Mouse (Mus musculus) intestine, embryonic 16.5 days (tissue): ENCODE measurements around the gene Sigirr. TPM values are rescaled to one million over a fixed set of nuclear protein-coding genes. Genes with fewer than 3 reads are reported as not detected.

Experiments
- ATAC-seq: fragments of 200-750 bp; cut with Nextera tagmentation; 2 replicates; pipeline ENCODE4 v1.8.0; 2017; ENCODE audit warnings: moderate TSS enrichment, moderate library complexity
- H3K27ac ChIP-seq: fragments of 300-500 bp; sonication (generic); 2 replicates; pipeline ENCODE4 v1.5.1; 2014; ENCODE audit warnings: mild to moderate bottlenecking, low read length
- H3K27me3 ChIP-seq: fragments of 300-500 bp; sonication (generic); replicated peaks from 2 replicates; pipeline ENCODE4 v1.6.1; 2014; ENCODE audit warnings: low read length, control low read depth, mixed read lengths; ENCODE audit not compliant: control insufficient read depth, insufficient read depth
- H3K36me3 ChIP-seq: fragments of 300-500 bp; sonication (generic); 2 replicates; pipeline ENCODE4 v1.6.1; 2014; ENCODE audit warnings: low read length, control low read depth; ENCODE audit not compliant: control insufficient read depth, insufficient read depth
- H3K4me1 ChIP-seq: fragments of 300-500 bp; sonication (generic); 2 replicates; pipeline ENCODE4 v1.6.1; 2014; ENCODE audit warnings: low read length, control low read depth, mixed read lengths; ENCODE audit not compliant: control insufficient read depth, insufficient read depth
- H3K4me2 ChIP-seq: fragments of 300-500 bp; sonication (generic); 2 replicates; pipeline ENCODE4 v1.6.1; 2014; ENCODE audit warnings: low read depth, low read length, control low read depth
- H3K4me3 ChIP-seq: fragments of 300-500 bp; sonication (generic); 2 replicates; pipeline ENCODE4 v1.5.1; 2014; ENCODE audit warnings: mild to moderate bottlenecking, low read length
- H3K9ac ChIP-seq: fragments of 300-500 bp; sonication (generic); 2 replicates; pipeline ENCODE4 v1.6.1; 2014; ENCODE audit warnings: low read depth, low read length
- H3K9me3 ChIP-seq: fragments of 300-500 bp; sonication (generic); 2 replicates; pipeline ENCODE4 v1.6.1; 2016; ENCODE audit warnings: low read length, control low read depth; ENCODE audit not compliant: control insufficient read depth
- WGBS: fragments of 180-500 bp; shearing (Covaris S2); extraction: QIAGEN DNeasy Blood & Tissue Kit; methylation state at CpG from one replicate; pipeline ENCODE4 v1.1.7; 2014; 5-methylcytosine and 5-hydroxymethylcytosine counted together
- polyA plus RNA-seq: library from polyadenylated mRNA; unstranded; fragments of >200 nt; fragmentation: Nextera tagmentation; extraction: Ambion mirVana; gene quantifications from 2 replicates; pipeline ENCODE4 v1.2.1, GENCODE M21; 2015

Sigirr gene
- polyA plus RNA-seq, 1 experiment from 2014 or later = 29.4 TPM

GRCm38 (mm10) chr7:141117636-141118035 is 17.3 kb upstream of the Sigirr start, which contains the start of gene Ano9:
Ano9 (minus strand) TSS chr7:141117806.
- ATAC-seq = peak; percentile 62
- H3K36me3 ChIP-seq = no peaks in the 10 kb centered on the region
- WGBS = 10% methylated on average over 9 of the region's 9 CpGs
- peaks cover 5% of the 10 kb centered on the region for H3K4me1 ChIP-seq
- peak within 1 kb of the TSS; percentile 50 for H3K4me3 ChIP-seq
- peak within 1 kb of the TSS; percentile 67 for H3K9ac ChIP-seq
- no peaks in the 10 kb centered on the region for H3K27me3 ChIP-seq
- no peaks in the 10 kb centered on the region for H3K9me3 ChIP-seq
- H3K4me2 ChIP-seq = peak within 1 kb of the TSS; percentile 57
- H3K27ac ChIP-seq = peak within 1 kb of the TSS; percentile 68

- no peak for ATAC-seq
- H3K4me1 ChIP-seq = no peaks in the 10 kb centered on the region
- H3K27me3 ChIP-seq = no peaks in the 10 kb centered on the region
- 0 out of 2 replicates have a peak overlapping the region, but pooled peaks have one; percentile 4 for H3K9ac ChIP-seq
- no peak overlapping the region for H3K27ac ChIP-seq
- WGBS = 87% methylated on average over 9 of the region's 9 CpGs
- no peaks in the 10 kb centered on the region for H3K9me3 ChIP-seq
- 0 out of 2 replicates have a peak overlapping the region, but pooled peaks have one; percentile 50 for H3K4me3 ChIP-seq
- peak overlapping the region; percentile 57; the same call in 1 of the 2 replicates for H3K4me2 ChIP-seq
- H3K36me3 ChIP-seq = no peaks in the 10 kb centered on the region
Observed at GRCm38 (mm10) chr7:141115874-141116273, 15.5 kb upstream of the Sigirr start.

GRCm38 (mm10) chr7:141103161-141103560 is 2.8 kb upstream of the Sigirr start:
- Histone ChIP-seq H3K27ac (no peak overlapping the region), H3K4me2 (no peak overlapping the region), H3K36me3 (no peaks in the 10 kb centered on the region), H3K9ac (no peak overlapping the region), H3K27me3 (peaks cover 2% of the 10 kb centered on the region; the same call in 1 of the 2 replicates), H3K9me3 (no peaks in the 10 kb centered on the region), H3K4me3 (no peak overlapping the region), H3K4me1 (peaks cover 5% of the 10 kb centered on the region; the same call in 1 of the 2 replicates)
- 63% methylated on average over 3 of the region's 3 CpGs for WGBS
- no peak for ATAC-seq

GRCm38 (mm10) chr7:141097177-141097576 is 3.2 kb downstream of the Sigirr start:
- WGBS = 78% methylated on average over 5 of the region's 5 CpGs
- no peak overlapping the region for H3K4me3 ChIP-seq
- peaks cover 30% of the 10 kb centered on the region for H3K4me1 ChIP-seq
- H3K9ac ChIP-seq = no peak overlapping the region
- H3K27me3 ChIP-seq = peaks cover 2% of the 10 kb centered on the region; the same call in 1 of the 2 replicates
- no peak for ATAC-seq
- H3K9me3 ChIP-seq = no peaks in the 10 kb centered on the region
- no peak overlapping the region for H3K4me2 ChIP-seq
- no peaks in the 10 kb centered on the region for H3K36me3 ChIP-seq
- peak overlapping the region; percentile 2; the same call in 1 of the 2 replicates for H3K27ac ChIP-seq

GRCm38 (mm10) chr7:141096649-141097056 is 3.7 kb downstream of the Sigirr start:
- Histone ChIP-seq H3K4me1 (peaks cover 33% of the 10 kb centered on the region), H3K27me3 (peaks cover 2% of the 10 kb centered on the region; the same call in 1 of the 2 replicates), H3K9me3 (no peaks in the 10 kb centered on the region), H3K36me3 (no peaks in the 10 kb centered on the region), H3K27ac (peak overlapping the region; percentile 2; the same call in 1 of the 2 replicates), H3K4me3 (0 out of 2 replicates have a peak overlapping the region, but pooled peaks have one; percentile 5), H3K9ac (0 out of 2 replicates have a peak overlapping the region, but pooled peaks have one; percentile 14), H3K4me2 (no peak overlapping the region; the same call in 1 of the 2 replicates)
- 53% methylated on average over 6 of the region's 6 CpGs for WGBS
- no peak for ATAC-seq

GRCm38 (mm10) chr7:141096021-141096420 is 4.4 kb downstream of the Sigirr start:
- Histone ChIP-seq H3K27ac (no peak overlapping the region), H3K4me1 (peaks cover 33% of the 10 kb centered on the region), H3K4me3 (no peak overlapping the region), H3K4me2 (no peak overlapping the region; the same call in 1 of the 2 replicates), H3K27me3 (peaks cover 2% of the 10 kb centered on the region; the same call in 1 of the 2 replicates), H3K9me3 (no peaks in the 10 kb centered on the region), H3K9ac (0 out of 2 replicates have a peak overlapping the region, but pooled peaks have one; percentile 14), H3K36me3 (no peaks in the 10 kb centered on the region)
- WGBS = 86% methylated on average over 6 of the region's 6 CpGs
- no peak for ATAC-seq

- H3K4me3 ChIP-seq = no peak overlapping the region
- peaks cover 35% of the 10 kb centered on the region for H3K4me1 ChIP-seq
Observed at GRCm38 (mm10) chr7:141094487-141095205, 5.7 kb downstream of the Sigirr start.

GRCm38 (mm10) chr7:141093950-141094349 is 6.4 kb downstream of the Sigirr start:
- Histone ChIP-seq H3K4me1 (peaks cover 34% of the 10 kb centered on the region), H3K4me3 (no peak overlapping the region), H3K27me3 (no peaks in the 10 kb centered on the region), H3K9me3 (no peaks in the 10 kb centered on the region), H3K4me2 (no peak overlapping the region), H3K27ac (no peak overlapping the region), H3K36me3 (no peaks in the 10 kb centered on the region), H3K9ac (no peak overlapping the region)
- WGBS = 75% methylated on average over 6 of the region's 6 CpGs
- ATAC-seq = no peak

More at GRCm38 (mm10) chr7:141094487-141095205, 5.7 kb downstream of the Sigirr start:
- Histone ChIP-seq H3K27me3 (no peaks in the 10 kb centered on the region), H3K36me3 (no peaks in the 10 kb centered on the region), H3K27ac (no peak overlapping the region; the same call in 1 of the 2 replicates), H3K9me3 (no peaks in the 10 kb centered on the region), H3K9ac (peak overlapping the region; percentile 32), H3K4me2 (no peak overlapping the region)
- ATAC-seq = no peak
- WGBS = 61% methylated on average over 15 of the region's 15 CpGs

GRCm38 (mm10) chr7:141092051-141092735 is 8.2 kb downstream of the Sigirr start:
- peaks cover 9% of the 10 kb centered on the region; the same call in 1 of the 2 replicates for H3K27me3 ChIP-seq
- H3K27ac ChIP-seq = no peak overlapping the region
- H3K4me3 ChIP-seq = peak overlapping the region; percentile 26
- 7% methylated on average over 37 of the region's 37 CpGs for WGBS
- peak overlapping the region; percentile 46 for H3K9ac ChIP-seq
- ATAC-seq = peak; percentile 90
- H3K4me2 ChIP-seq = peak overlapping the region; percentile 49
- H3K36me3 ChIP-seq = no peaks in the 10 kb centered on the region
- H3K4me1 ChIP-seq = peaks cover 39% of the 10 kb centered on the region
- no peaks in the 10 kb centered on the region for H3K9me3 ChIP-seq
